Mouse (Mus musculus) C2C12 (cell line): ENCODE data around the gene Gli2.

Experiments
- CEBPB ChIP-seq: IDR thresholded peaks from one replicate; pipeline ENCODE4 v1.6.1; 2011; ENCODE audit warnings: low read depth, mild to moderate bottlenecking, control low read depth, moderate library complexity
- CTCF ChIP-seq: IDR thresholded peaks from one replicate; pipeline ENCODE4 v1.5.1; 2011; ENCODE audit not compliant: control insufficient read depth, insufficient read depth, insufficient read length
- FOSL1 ChIP-seq: IDR thresholded peaks from one replicate; pipeline ENCODE4 v1.8.0; 2011; ENCODE audit warnings: mild to moderate bottlenecking, low read length; ENCODE audit not compliant: poor library complexity, insufficient read depth, severe bottlenecking
- MAX ChIP-seq: IDR thresholded peaks from one replicate; pipeline ENCODE4 v1.6.1; 2011; ENCODE audit warnings: mild to moderate bottlenecking, control low read depth
- MYOD1 ChIP-seq: IDR thresholded peaks from one replicate; pipeline ENCODE4 v1.6.1; 2011; ENCODE audit warnings: low read depth; ENCODE audit not compliant: control insufficient read depth, insufficient read length
- USF1 ChIP-seq: IDR thresholded peaks from one replicate; pipeline ENCODE4 v1.6.1; 2011; ENCODE audit warnings: low read depth, mild to moderate bottlenecking, control low read depth, moderate library complexity

DNA sequence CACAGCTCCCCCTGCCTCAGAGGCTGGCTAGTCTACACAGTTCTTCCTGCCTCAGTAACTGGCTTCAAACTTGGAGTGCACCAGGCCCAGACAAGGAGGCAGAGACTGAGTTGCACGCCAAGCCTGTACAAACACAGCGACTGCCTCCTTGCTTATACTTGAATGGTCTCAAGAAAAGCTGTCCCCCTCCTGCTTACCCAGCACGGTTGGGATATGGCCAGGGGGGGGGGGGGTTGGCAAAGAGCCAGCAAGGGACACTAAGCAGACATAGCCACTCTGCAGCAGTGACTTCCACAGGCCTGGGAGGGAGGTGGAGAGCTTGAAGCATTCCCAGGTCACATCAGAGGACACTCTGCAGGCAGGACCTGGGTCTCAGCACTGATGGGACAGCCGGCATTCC lies 117.3 kb downstream of the Gli2 start:
- TF ChIP-seq CTCF (no peak), USF1 (no peak), MYOD1 (no peak), MAX (no peak), FOSL1 (no peak), CEBPB (no peak)
